Mouse (Mus musculus): Measurements from ENCODE around the gene Gbp2b. TPM values are rescaled to one million over a fixed set of nuclear protein-coding genes. Genes with fewer than 3 reads are reported as not detected.
A peak's percentile ranks its signal among the peaks of the same experiment; 100 is the strongest.

Gbp2b gene
- total and polyA plus RNA-seq, 3 experiments: 0.04 to 0.18 (median 0.16) TPM

GRCm38 (mm10) chr3:142601675-142602074 is 7.0 kb downstream of the Gbp2b start:
- H3K4me1 ChIP-seq (ENCODE audit: control insufficient read depth, insufficient read depth, low read length): no peaks in the 10 kb centered on the region
- H3K79me2 ChIP-seq (replicated peaks; ENCODE audit: control insufficient read depth, insufficient read depth, low read length): no peaks in the 10 kb centered on the region
- H3K27me3 ChIP-seq (ENCODE audit: control insufficient read depth, insufficient read depth, low read length): no peaks in the 10 kb centered on the region
- no peaks in the 10 kb centered on the region for H3K36me3 ChIP-seq (ENCODE audit: control insufficient read depth, insufficient read depth, low read length)
- no peak overlapping the region for H3K9ac ChIP-seq (ENCODE audit: low read depth, low read length)
- TF ChIP-seq CTCF (IDR thresholded peaks at IDR 0.05) (no peak), EP300 (IDR thresholded peaks at IDR 0.05; ENCODE audit: insufficient read depth, low read depth, low read length) (no peak), POLR2A (IDR thresholded peaks at IDR 0.05; ENCODE audit: insufficient read depth, low read depth, low read length) (no peak)
- DNase-seq: no peak
- no peak overlapping the region for H3K27ac ChIP-seq
- intact Hi-C loops (cut with DNase I): no loop called here
- H3K4me3 ChIP-seq: no peak overlapping the region

DNA sequence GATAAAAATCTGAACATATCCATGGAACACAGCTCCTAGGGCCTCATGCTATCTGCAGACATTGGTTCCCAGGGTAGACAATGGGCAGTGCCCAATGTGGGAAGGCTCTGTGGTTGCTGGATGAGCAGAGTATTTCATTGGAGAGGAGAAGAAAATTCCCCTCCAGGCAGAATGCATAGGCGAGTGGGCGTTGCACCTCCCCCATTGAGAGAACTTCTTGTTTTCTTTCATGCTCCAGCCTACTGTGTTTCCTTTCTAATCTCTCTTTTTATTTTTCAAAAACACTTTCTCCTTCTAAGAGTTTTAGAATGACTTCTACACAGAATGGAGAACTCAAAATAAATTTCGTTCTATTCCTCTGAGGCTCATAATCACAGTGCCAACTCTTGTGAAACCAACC is 24.0 kb downstream of the Gbp2b start:
- no peak for TF ChIP-seq EP300 (IDR thresholded peaks at IDR 0.05; ENCODE audit: insufficient read depth, low read depth, low read length)
- no peak for TF ChIP-seq POLR2A (IDR thresholded peaks at IDR 0.05; ENCODE audit: insufficient read depth, low read depth, low read length)
- TF ChIP-seq CTCF (IDR thresholded peaks at IDR 0.05): no peak
- intact Hi-C loops (cut with DNase I): loop anchor here (1.0 kb wide), 1 partner anchor 28 kb away; no protein-coding TSS in a partner anchor
- H3K27ac ChIP-seq: 0 out of 2 replicates have a peak overlapping the region, but pooled peaks have one; percentile 1
- WGBS: 86% methylated on average over 3 of the region's 3 CpGs
- no peak for DNase-seq
- H3K4me1 ChIP-seq (ENCODE audit: control insufficient read depth, insufficient read depth, low read length): peaks cover 3% of the 10 kb centered on the region
- H3K36me3 ChIP-seq (ENCODE audit: control insufficient read depth, insufficient read depth, low read length): peaks cover 5% of the 10 kb centered on the region; the same call in 1 of the 2 replicates
- H3K79me2 ChIP-seq (replicated peaks; ENCODE audit: control insufficient read depth, insufficient read depth, low read length): no peaks in the 10 kb centered on the region
- H3K4me3 ChIP-seq: no peak overlapping the region
- no peak overlapping the region for H3K9ac ChIP-seq (ENCODE audit: low read depth, low read length)
- no peaks in the 10 kb centered on the region for H3K27me3 ChIP-seq (ENCODE audit: control insufficient read depth, insufficient read depth, low read length)

DNA sequence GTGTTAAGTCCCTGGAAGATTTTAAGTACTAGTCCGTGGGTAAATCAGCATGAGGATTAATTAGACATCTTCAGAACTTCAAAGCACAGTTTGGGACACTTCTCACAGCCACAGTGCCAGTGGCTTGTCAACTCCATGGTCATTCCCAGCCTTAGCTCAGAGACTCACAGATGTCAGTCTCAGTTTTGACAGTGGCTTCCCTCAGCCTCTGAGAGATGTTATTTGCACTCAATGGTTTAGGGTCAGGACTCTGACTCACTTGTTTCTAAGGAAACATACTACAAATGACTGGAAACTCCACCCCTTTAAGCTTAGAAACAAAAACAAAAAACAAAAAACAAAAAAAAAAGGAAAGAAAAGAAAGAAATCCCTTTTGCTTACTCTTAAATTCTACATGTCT is 25.0 kb downstream of the Gbp2b start:
- H3K27me3 ChIP-seq (ENCODE audit: control insufficient read depth, insufficient read depth, low read length): no peaks in the 10 kb centered on the region
- WGBS: 34% methylated on average over 1 of the region's 1 CpGs
- H3K9ac ChIP-seq (ENCODE audit: low read depth, low read length): no peak overlapping the region; the same call in 1 of the 2 replicates
- H3K79me2 ChIP-seq (replicated peaks; ENCODE audit: control insufficient read depth, insufficient read depth, low read length): no peaks in the 10 kb centered on the region
- peaks cover 3% of the 10 kb centered on the region for H3K4me1 ChIP-seq (ENCODE audit: control insufficient read depth, insufficient read depth, low read length)
- peak overlapping the region; percentile 61; the same call in 1 of the 2 replicates for H3K4me3 ChIP-seq
- intact Hi-C loops (cut with DNase I): loop anchor here (1.0 to 2.0 kb wide), 3 partner anchors 29 to 126 kb away; partner anchors contain the start of genes Gbp3 and Gbp5
- peak overlapping the region; percentile 87 for H3K27ac ChIP-seq
- TF ChIP-seq CTCF (IDR thresholded peaks at IDR 0.05): no peak
- TF ChIP-seq EP300 (IDR thresholded peaks at IDR 0.05; ENCODE audit: insufficient read depth, low read depth, low read length): no peak
- TF ChIP-seq POLR2A (IDR thresholded peaks at IDR 0.05; ENCODE audit: insufficient read depth, low read depth, low read length): no peak
- peak in 1 of 2 experiments; percentile 23 for DNase-seq
- H3K36me3 ChIP-seq (ENCODE audit: control insufficient read depth, insufficient read depth, low read length): peaks cover 5% of the 10 kb centered on the region; the same call in 1 of the 2 replicates

DNA sequence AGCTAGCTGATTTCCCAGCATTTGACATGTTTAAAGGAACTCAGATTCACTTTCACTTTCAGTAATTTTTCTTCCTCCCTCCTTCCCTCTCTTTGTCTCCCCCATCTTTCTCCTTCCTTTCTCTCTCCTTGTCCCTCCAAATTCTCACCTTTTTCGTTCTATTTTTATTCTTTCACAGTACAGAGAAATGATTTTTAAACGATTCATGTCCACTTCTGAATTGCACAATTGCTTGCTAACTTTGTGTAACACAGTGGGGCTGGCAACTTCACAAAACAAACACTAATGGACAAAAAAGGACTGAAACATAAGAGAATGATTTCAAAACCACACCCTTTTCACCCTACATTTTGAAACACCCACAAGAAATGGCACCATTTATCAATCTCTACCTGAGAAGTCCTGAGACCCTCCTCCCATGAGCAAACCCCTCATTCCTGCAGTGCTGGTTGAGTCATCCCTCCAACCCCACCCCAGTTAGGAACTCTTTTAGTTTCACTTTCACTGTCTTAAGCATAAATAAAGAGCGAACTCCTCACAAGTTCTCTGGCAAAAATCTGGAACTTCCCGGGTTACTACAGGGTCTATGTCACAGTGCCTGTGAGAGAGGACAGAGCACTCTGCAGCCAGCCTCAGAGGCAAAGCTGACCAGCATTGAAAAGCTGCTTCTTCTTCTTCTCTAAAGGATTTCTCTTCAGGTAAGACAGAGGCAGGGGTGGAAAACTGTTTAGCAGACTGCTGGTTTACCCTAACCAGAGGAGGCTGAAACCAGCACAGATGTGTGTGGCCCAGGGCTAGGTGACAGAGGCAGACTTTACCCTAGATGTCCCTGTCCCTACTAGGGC is 25.7 kb downstream of the Gbp2b start, which contains the start of gene Gbp2:
Gene Gbp2, plus strand, starts transcription at position 492 of the 845 bp plus-strand sequence.
- H3K27ac ChIP-seq: peak within 1 kb of the TSS; percentile 87
- no peaks in the 10 kb centered on the region for H3K27me3 ChIP-seq (ENCODE audit: control insufficient read depth, insufficient read depth, low read length)
- peaks cover 5% of the 10 kb centered on the region; the same call in 1 of the 2 replicates for H3K36me3 ChIP-seq (ENCODE audit: control insufficient read depth, insufficient read depth, low read length)
- intact Hi-C loops (cut with DNase I): loop anchor here (1.0 to 2.0 kb wide), 2 partner anchors 60 to 127 kb away; partner anchors contain the start of genes Gbp3 and Gbp5
- peaks cover 3% of the 10 kb centered on the region for H3K4me1 ChIP-seq (ENCODE audit: control insufficient read depth, insufficient read depth, low read length)
- no peaks in the 10 kb centered on the region for H3K79me2 ChIP-seq (replicated peaks; ENCODE audit: control insufficient read depth, insufficient read depth, low read length)
- DNase-seq: peak; percentile 59 to 60
- WGBS: 18% methylated on average over 4 of the region's 4 CpGs
- peak within 1 kb of the TSS; percentile 61 for H3K4me3 ChIP-seq
- H3K9ac ChIP-seq (ENCODE audit: low read depth, low read length): peak within 1 kb of the TSS; percentile 70
- no peak for TF ChIP-seq CTCF (IDR thresholded peaks at IDR 0.05)
- TF ChIP-seq POLR2A (IDR thresholded peaks at IDR 0.05; ENCODE audit: insufficient read depth, low read depth, low read length): peak; percentile 42; the same call in 1 of the 2 replicates

DNA sequence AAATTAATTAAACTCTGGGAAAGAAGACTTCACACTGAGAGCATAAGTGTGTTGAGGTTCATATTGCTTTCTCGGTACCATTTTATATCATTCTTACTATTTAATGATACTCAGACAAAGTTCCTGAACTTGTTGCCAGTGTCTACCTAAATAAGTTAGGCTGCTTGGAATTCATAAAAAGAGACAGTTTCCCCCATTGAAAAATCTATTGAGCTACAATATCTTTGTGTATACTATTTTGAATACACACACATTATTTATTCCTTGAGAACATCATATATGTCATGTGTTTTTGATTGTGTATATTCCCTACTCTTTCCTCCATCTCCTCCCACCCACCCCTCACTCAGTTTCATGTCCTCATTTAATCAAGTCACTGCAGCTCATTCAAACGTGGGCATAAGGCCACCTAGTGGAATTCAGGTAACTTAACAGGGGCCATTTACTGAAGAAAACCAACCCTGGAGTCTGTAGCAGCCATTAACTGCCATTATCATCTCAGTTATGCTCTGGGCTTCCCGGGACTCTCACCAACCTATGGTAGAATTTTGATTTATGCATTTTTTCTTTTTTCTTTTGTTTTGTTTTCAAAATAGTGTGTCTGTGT is 26.4 kb downstream of the Gbp2b start:
- Histone ChIP-seq H3K27me3 (ENCODE audit: control insufficient read depth, insufficient read depth, low read length) (no peaks in the 10 kb centered on the region), H3K9ac (ENCODE audit: low read depth, low read length) (peak overlapping the region; percentile 70), H3K4me1 (ENCODE audit: control insufficient read depth, insufficient read depth, low read length) (peaks cover 3% of the 10 kb centered on the region), H3K27ac (peak overlapping the region; percentile 87), H3K79me2 (replicated peaks; ENCODE audit: control insufficient read depth, insufficient read depth, low read length) (no peaks in the 10 kb centered on the region), H3K4me3 (peak overlapping the region; percentile 61), H3K36me3 (ENCODE audit: control insufficient read depth, insufficient read depth, low read length) (peaks cover 5% of the 10 kb centered on the region; the same call in 1 of the 2 replicates)
- 28% methylated on average over 3 of the region's 3 CpGs for WGBS
- TF ChIP-seq CTCF (IDR thresholded peaks at IDR 0.05): peak; percentile 72
- TF ChIP-seq POLR2A (IDR thresholded peaks at IDR 0.05; ENCODE audit: insufficient read depth, low read depth, low read length): no peak
- TF ChIP-seq EP300 (IDR thresholded peaks at IDR 0.05; ENCODE audit: insufficient read depth, low read depth, low read length): no peak
- DNase-seq: peak in 1 of 2 experiments; percentile 23
- intact Hi-C loops (cut with DNase I): loop anchor here (1.0 to 2.0 kb wide), 2 partner anchors 60 to 128 kb away; partner anchors contain the start of genes Gbp3 and Gbp5
